Mouse (Mus musculus): ENCODE data around the gene Atp6v0b.

DNA sequence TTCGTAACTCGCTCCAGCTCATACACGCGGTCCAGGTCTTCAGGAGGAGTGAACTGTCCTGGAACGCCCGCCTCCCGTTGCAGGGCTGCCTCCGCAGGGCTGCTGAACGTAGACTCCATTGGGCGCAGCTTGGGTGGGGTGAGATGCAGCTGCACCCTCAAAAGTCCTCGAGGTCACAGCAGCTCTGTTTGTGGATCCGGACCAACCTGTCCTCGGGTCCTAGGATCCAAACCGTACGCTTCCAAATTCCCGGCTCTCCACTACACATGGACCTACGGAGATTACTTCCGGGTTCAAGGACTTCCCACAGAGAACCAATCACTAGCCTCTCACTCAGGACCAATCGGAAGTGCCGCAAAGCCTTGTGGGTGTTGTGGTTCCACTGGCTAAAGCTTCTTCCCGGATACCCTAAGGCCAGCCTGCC is 4.6 kb upstream of the Atp6v0b start, which contains the start of gene Dph2:
- TF ChIP-seq CTCF (IDR thresholded peaks at IDR 0.05; ENCODE audit: control insufficient read depth, insufficient read depth, insufficient read length) (no peak), MAX (IDR thresholded peaks at IDR 0.05) (peak; percentile 56), USF1 (IDR thresholded peaks at IDR 0.05; ENCODE audit: low read depth) (no peak), MYOD1 (IDR thresholded peaks at IDR 0.05; ENCODE audit: control insufficient read depth, insufficient read length, low read depth) (no peak), CEBPB (IDR thresholded peaks at IDR 0.05; ENCODE audit: low read depth) (no peak), MYOG (IDR thresholded peaks at IDR 0.05; ENCODE audit: control insufficient read depth, extremely low read depth, insufficient read length) (no peak), FOSL1 (IDR thresholded peaks at IDR 0.05; ENCODE audit: insufficient read depth, low read length, poor library complexity, severe bottlenecking) (no peak)
